Mouse (Mus musculus) Patski (cell line): Measurements from ENCODE around the gene Stk10. TPM values are rescaled to one million over a fixed set of nuclear protein-coding genes. Genes with fewer than 3 reads are reported as not detected.

ENCODE experiments used
- ATAC-seq: fragments of 100-300 bp; one replicate; pipeline ENCODE4 v1.8.0; 2021
- CTCF ChIA-PET: fragments of 350-600 bp; sonication (Branson Sonifier 250); formaldehyde crosslinking; loops from one replicate; lab custom pipeline; 2022; ENCODE audit warnings: inconsistent platforms; lab: Charles Lee
- POLR2A ChIA-PET: fragments of 350-600 bp; sonication (Branson Sonifier 250); formaldehyde crosslinking; loops from one replicate; lab custom pipeline; 2022; ENCODE audit warnings: antibody characterized with exemption, inconsistent platforms; lab: Charles Lee
- DNase-seq: peaks from one replicate; pipeline ENCODE4 v3.0.0-alpha.2; 2011; ENCODE audit warnings: low read depth, low spot score
- H3K27me3 ChIP-seq: fragments of 371-371 bp; one replicate; pipeline ENCODE4 v1.5.1; 2021
- CTCF ChIP-seq: fragments of 100-300 bp; IDR thresholded peaks from one replicate; pipeline ENCODE4 v1.5.1; 2021
- in situ Hi-C: fragments of 300-500 bp; cut with MboI; formaldehyde crosslinking; loops from 3 replicates; pipeline ENCODE4 v1.11.1; 2018; ENCODE audit warnings: low pct_unique_long_range_greater_than_20kb, mixed read lengths
- polyA plus RNA-seq: library from polyadenylated mRNA; unstranded; gene quantifications from one replicate; pipeline ENCODE4 v1.2.3, GENCODE M21; 2021

Stk10 gene
- polyA plus RNA-seq, 1 experiment from 2014 or later: 18.1 TPM

GRCm38 (mm10) chr11:32556333-32556990, 23.4 kb downstream of the Stk10 start:
- POLR2A ChIA-PET: interaction anchor here (0.6 kb wide), 1 partner anchor 157 kb away, joined by 3 read pairs; no protein-coding TSS in a partner anchor
- no peak for TF ChIP-seq CTCF
- no peak for DNase-seq
- no peak for ATAC-seq
- in situ Hi-C loops: no loop called here
- CTCF ChIA-PET: no interaction called here
- H3K27me3 ChIP-seq: no peaks in the 10 kb centered on the region

- DNase-seq (no peak), ATAC-seq (peak; percentile 72)
- in situ Hi-C loops: no loop called here
- ChIA-PET CTCF (interaction anchor here (0.9 kb wide), 1 partner anchor 31 kb away, joined by 3 read pairs; no protein-coding TSS in a partner anchor), POLR2A (interaction anchor here (0.8 to 1.2 kb wide), 2 partner anchors 10 to 24 kb away, joined by 3 read pairs; no protein-coding TSS in a partner anchor)
- TF ChIP-seq CTCF: no peak
- no peaks in the 10 kb centered on the region for H3K27me3 ChIP-seq
Measured at GRCm38 (mm10) chr11:32558026-32558425, 24.9 kb downstream of the Stk10 start.

DNA sequence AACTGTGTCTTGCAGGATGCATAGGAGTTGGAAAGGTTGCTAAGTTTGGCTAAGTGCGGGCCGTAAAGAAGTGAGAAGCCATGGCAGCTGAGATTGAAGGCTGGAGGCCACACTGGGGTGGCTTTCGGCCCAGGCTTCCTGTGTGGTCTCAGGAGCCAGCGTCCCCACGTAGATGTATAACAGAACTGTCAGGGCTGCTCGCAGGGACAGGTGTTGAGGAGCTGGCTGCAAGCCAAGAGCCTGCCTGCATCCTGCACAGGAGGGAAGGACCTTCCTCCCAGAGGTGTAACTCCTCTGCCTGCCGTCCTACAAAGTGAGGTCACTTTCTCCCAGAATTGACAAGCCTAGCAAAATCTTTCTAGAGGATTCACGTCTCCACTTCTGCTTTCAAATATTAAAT, 25.6 kb downstream of the Stk10 start:
- H3K27me3 ChIP-seq: no peaks in the 10 kb centered on the region
- ChIA-PET POLR2A (interaction anchor here (0.8 kb wide), 1 partner anchor 9 kb away, joined by 3 read pairs; no protein-coding TSS in a partner anchor), CTCF (interaction anchor here (0.9 kb wide), 1 partner anchor 30 kb away, joined by 3 read pairs; no protein-coding TSS in a partner anchor)
- in situ Hi-C loops: no loop called here
- no peak for ATAC-seq
- no peak for TF ChIP-seq CTCF
- no peak for DNase-seq

- no peak for TF ChIP-seq CTCF
- no peaks in the 10 kb centered on the region for H3K27me3 ChIP-seq
- DNase-seq (no peak), ATAC-seq (no peak)
- ChIA-PET POLR2A (interaction anchor here (0.5 to 0.6 kb wide), 2 partner anchors 20 to 156 kb away, joined by 3 to 4 read pairs; no protein-coding TSS in a partner anchor), CTCF (interaction anchor here (1.4 to 2.0 kb wide), 3 partner anchors 11 to 47 kb away, joined by 3 to 7 read pairs (median 4); no protein-coding TSS in a partner anchor)
- in situ Hi-C loops: no loop called here
Measured at GRCm38 (mm10) chr11:32560015-32560770, 27.1 kb downstream of the Stk10 start.

- H3K27me3 ChIP-seq: no peaks in the 10 kb centered on the region
- in situ Hi-C loops: no loop called here
- CTCF ChIA-PET: interaction anchor here (1.6 to 2.0 kb wide), 2 partner anchors 12 to 46 kb away, joined by 3 to 7 read pairs; no protein-coding TSS in a partner anchor
- DNase-seq: no peak
- TF ChIP-seq CTCF: no peak
- POLR2A ChIA-PET: no interaction called here
- ATAC-seq: no peak
Measured at GRCm38 (mm10) chr11:32561465-32562355, 28.6 kb downstream of the Stk10 start.

DNA sequence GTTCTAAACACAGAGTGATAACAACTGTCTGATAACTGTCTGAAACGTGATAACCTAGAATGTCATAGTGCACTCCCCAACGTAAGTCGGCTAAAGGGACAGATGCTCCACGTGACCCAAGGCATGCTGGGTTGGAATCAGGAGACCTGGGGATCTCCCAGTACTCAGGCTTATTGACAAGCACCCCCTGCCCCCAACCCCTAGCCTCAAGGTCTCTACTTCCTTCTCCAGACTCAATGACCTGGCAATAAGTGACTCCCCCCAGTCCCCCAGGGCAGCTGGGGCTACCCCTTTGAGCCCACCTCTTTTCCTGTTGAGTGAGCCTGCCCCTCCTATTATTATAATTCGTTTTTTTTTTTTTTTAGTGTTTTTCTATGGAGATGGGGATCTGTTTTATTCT, 29.6 kb downstream of the Stk10 start:
- DNase-seq (no peak), ATAC-seq (no peak)
- ChIA-PET POLR2A (no interaction called here), CTCF (no interaction called here)
- no peak for TF ChIP-seq CTCF
- in situ Hi-C loops: no loop called here
- H3K27me3 ChIP-seq: no peaks in the 10 kb centered on the region

- ATAC-seq: peak; percentile 48
- CTCF ChIA-PET: no interaction called here
- TF ChIP-seq CTCF: no peak
- no peaks in the 10 kb centered on the region for H3K27me3 ChIP-seq
- POLR2A ChIA-PET: no interaction called here
- no peak for DNase-seq
- in situ Hi-C loops: no loop called here
Measured at GRCm38 (mm10) chr11:32563660-32564059, 30.6 kb downstream of the Stk10 start.

- DNase-seq (no peak), ATAC-seq (no peak)
- POLR2A ChIA-PET: no interaction called here
- in situ Hi-C loops: no loop called here
- H3K27me3 ChIP-seq: no peaks in the 10 kb centered on the region
- no peak for TF ChIP-seq CTCF
- CTCF ChIA-PET: no interaction called here
Measured at GRCm38 (mm10) chr11:32564629-32565028, 31.5 kb downstream of the Stk10 start.

- DNase-seq (no peak), ATAC-seq (no peak)
- ChIA-PET POLR2A (interaction anchor here (1.0 kb wide), 1 partner anchor 9 kb away, joined by 3 read pairs; no protein-coding TSS in a partner anchor), CTCF (no interaction called here)
- in situ Hi-C loops: no loop called here
- no peak for TF ChIP-seq CTCF
- no peaks in the 10 kb centered on the region for H3K27me3 ChIP-seq
Measured at GRCm38 (mm10) chr11:32565088-32565487, 32.0 kb downstream of the Stk10 start.

- ChIA-PET CTCF (no interaction called here), POLR2A (no interaction called here)
- ATAC-seq (no peak), DNase-seq (no peak)
- no peaks in the 10 kb centered on the region for H3K27me3 ChIP-seq
- TF ChIP-seq CTCF: no peak
- in situ Hi-C loops: no loop called here
Measured at GRCm38 (mm10) chr11:32566184-32566583, 33.1 kb downstream of the Stk10 start.
